Mouse (Mus musculus) hindbrain, embryonic 14.5 days (tissue): ENCODE results near the gene Pcyox1. TPM values are rescaled to one million over a fixed set of nuclear protein-coding genes. Genes with fewer than 3 reads are reported as not detected.

Experiments used
- ATAC-seq: fragments of 200-750 bp; cut with Nextera tagmentation; 2 replicates; pipeline ENCODE4 v1.8.0; 2017; ENCODE audit warnings: moderate number of reproducible peaks, mild to moderate bottlenecking, moderate TSS enrichment, moderate library complexity; ENCODE audit not compliant: low FRiP score
- DNase-seq: peaks from one replicate; pipeline ENCODE4 v3.0.0-alpha.2; 2015; ENCODE audit warnings: low spot score
- H3K27ac ChIP-seq: fragments of 300-500 bp; sonication (generic); 2 replicates; pipeline ENCODE4 v1.5.1; 2014; ENCODE audit warnings: mild to moderate bottlenecking, moderate library complexity
- H3K27me3 ChIP-seq: fragments of 300-500 bp; sonication (generic); 2 replicates; pipeline ENCODE4 v1.6.1; 2014; ENCODE audit warnings: mild to moderate bottlenecking, low read length, mixed read lengths; ENCODE audit not compliant: control insufficient read depth, insufficient read depth
- H3K36me3 ChIP-seq: fragments of 300-500 bp; sonication (generic); replicated peaks from 2 replicates; pipeline ENCODE4 v1.6.1; 2014; ENCODE audit not compliant: control insufficient read depth, insufficient read depth
- H3K4me1 ChIP-seq: fragments of 300-500 bp; sonication (generic); replicated peaks from 2 replicates; pipeline ENCODE4 v1.6.1; 2014; ENCODE audit warnings: antibody characterized with exemption, low read length, mixed read lengths; ENCODE audit not compliant: control insufficient read depth, insufficient read depth
- H3K4me2 ChIP-seq: fragments of 300-500 bp; sonication (generic); replicated peaks from 2 replicates; pipeline ENCODE4 v1.6.1; 2014; ENCODE audit warnings: mild to moderate bottlenecking, moderate library complexity
- H3K4me3 ChIP-seq: fragments of 300-500 bp; sonication (generic); replicated peaks from 2 replicates; pipeline ENCODE4 v1.5.1; 2014; ENCODE audit warnings: mild to moderate bottlenecking, low read length
- H3K9ac ChIP-seq: fragments of 300-500 bp; sonication (generic); 2 replicates; pipeline ENCODE4 v1.6.1; 2014
- H3K9me3 ChIP-seq: fragments of 300-500 bp; sonication (generic); 2 replicates; pipeline ENCODE4 v1.6.1; 2016; ENCODE audit warnings: low read length; ENCODE audit not compliant: control insufficient read depth
- WGBS: fragments of 180-500 bp; shearing (Covaris S2); extraction: QIAGEN DNeasy Blood & Tissue Kit; methylation state at CpG from one replicate; pipeline ENCODE4 v1.1.7; 2014; 5-methylcytosine and 5-hydroxymethylcytosine counted together
- polyA plus RNA-seq: library from polyadenylated mRNA; unstranded; fragments of >200 nt; fragmentation: Nextera tagmentation; extraction: Ambion mirVana; gene quantifications from 2 replicates; pipeline ENCODE4 v1.2.1, GENCODE M21; 2014

Gene Pcyox1
- polyA plus RNA-seq, 1 experiment from 2014 or later = 99.9 TPM

DNA sequence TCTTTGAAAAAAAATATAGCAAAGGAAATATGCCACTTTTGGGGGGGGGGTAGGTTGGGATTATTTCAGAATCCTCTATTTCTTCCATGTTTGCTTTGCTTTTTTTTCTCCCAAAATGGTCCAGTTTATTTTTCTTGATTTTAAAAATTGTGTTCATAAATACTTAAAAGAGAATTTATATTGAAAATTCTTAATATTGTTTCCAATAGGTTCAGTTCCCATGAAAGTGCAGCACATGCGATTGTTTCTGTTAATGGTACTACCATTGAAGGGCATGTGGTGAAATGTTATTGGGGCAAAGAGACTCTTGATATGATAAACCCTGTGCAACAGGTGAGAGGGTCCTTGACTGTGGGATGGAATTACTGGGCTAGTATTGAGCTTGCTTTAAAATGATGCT is 29.4 kb upstream of the Pcyox1 start, which contains the start of gene Gm44790:
Gene Gm44790, plus strand, starts transcription at position 301 of the 400 bp plus-strand sequence.
- no peak for DNase-seq
- ATAC-seq = no peak
- Histone ChIP-seq H3K27me3 (no peaks in the 10 kb centered on the region), H3K4me3 (no peak within 1 kb of the TSS), H3K9ac (no peak within 1 kb of the TSS), H3K36me3 (peaks cover 92% of the 10 kb centered on the region), H3K4me1 (no peaks in the 10 kb centered on the region), H3K27ac (no peak within 1 kb of the TSS), H3K4me2 (no peak within 1 kb of the TSS), H3K9me3 (no peaks in the 10 kb centered on the region)
- whole genome bisulfite sequencing = 93% methylated on average over 1 of the region's 1 CpGs

DNA sequence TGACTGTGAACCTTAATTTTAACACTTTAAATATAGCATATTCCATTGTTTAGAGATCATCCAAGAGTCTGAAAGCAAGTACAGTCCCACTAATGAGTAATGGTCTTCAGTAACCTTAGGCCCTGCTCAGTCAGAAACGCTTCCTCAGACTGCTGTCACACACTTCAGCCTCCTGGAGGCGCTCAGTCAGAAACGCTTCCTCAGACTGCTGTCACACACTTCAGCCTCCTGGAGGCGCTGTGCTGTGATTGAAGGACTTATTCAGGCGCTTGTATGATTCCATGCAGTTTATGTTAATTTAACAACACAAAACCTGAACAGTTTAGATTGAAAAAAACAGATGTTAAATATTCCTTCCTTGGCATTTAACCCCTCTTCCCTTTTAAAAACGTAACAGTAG is 23.5 kb upstream of the Pcyox1 start:
- no peak for DNase-seq

DNA sequence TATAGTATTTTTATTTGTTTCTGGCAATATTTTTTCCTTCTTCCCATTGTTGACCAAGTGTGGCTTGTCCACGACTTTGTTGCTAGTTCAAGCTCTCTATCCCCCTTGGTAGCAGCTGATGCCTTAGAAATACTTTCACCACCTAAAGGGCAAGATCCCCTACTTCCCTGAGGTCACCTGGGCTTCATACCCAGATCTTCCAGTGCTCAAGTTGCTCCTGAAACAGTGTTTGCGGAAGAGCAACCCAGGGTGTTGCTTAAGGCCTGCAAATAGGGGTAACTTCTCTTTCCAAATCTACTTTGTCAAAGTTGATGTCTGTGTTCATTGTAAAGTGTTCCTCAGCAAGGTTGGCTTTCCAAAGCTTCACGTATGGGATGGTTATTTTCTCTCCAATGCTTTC is 22.3 kb upstream of the Pcyox1 start:
- no peaks in the 10 kb centered on the region for H3K9me3 ChIP-seq
- no peak overlapping the region for H3K27ac ChIP-seq
- H3K36me3 ChIP-seq = peaks cover 88% of the 10 kb centered on the region
- WGBS = 92% methylated on average over 3 of the region's 3 CpGs
- H3K4me1 ChIP-seq = no peaks in the 10 kb centered on the region
- no peaks in the 10 kb centered on the region for H3K27me3 ChIP-seq
- no peak overlapping the region for H3K9ac ChIP-seq
- H3K4me2 ChIP-seq = no peak overlapping the region
- no peak for ATAC-seq
- no peak for DNase-seq
- no peak overlapping the region for H3K4me3 ChIP-seq

More for the DNA sequence above, 23.5 kb upstream of the Pcyox1 start:
- H3K27me3 ChIP-seq = no peaks in the 10 kb centered on the region
- no peaks in the 10 kb centered on the region for H3K4me1 ChIP-seq
- H3K9ac ChIP-seq = no peak overlapping the region
- H3K4me3 ChIP-seq = no peak overlapping the region
- H3K36me3 ChIP-seq = peaks cover 89% of the 10 kb centered on the region
- H3K27ac ChIP-seq = no peak overlapping the region
- ATAC-seq = no peak
- H3K9me3 ChIP-seq = no peaks in the 10 kb centered on the region
- no peak overlapping the region for H3K4me2 ChIP-seq
- WGBS = 73% methylated on average over 6 of the region's 6 CpGs

DNA sequence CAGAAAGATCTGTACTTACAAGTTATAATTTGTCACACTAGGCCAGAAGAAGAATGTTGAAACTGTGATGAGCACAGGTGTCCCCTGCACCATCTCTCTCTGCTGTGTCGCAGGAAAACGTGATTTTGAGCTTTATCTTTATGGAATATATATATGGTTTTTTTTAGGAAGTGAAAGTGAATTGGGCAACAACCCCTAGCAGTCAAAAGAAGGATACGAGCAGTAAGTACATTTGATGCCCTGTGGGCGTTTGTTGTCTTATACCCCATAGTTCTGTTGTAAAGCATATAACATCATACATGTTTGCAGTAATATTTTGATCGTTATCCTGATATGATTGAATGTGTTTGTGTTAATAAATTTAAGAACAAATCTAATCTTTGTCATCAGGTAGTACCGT is 21.8 kb upstream of the Pcyox1 start:
- 94% methylated on average over 6 of the region's 6 CpGs for WGBS
- Histone ChIP-seq H3K4me1 (no peaks in the 10 kb centered on the region), H3K36me3 (peaks cover 90% of the 10 kb centered on the region), H3K27ac (no peak overlapping the region), H3K4me3 (no peak overlapping the region), H3K4me2 (no peak overlapping the region), H3K9ac (no peak overlapping the region), H3K27me3 (no peaks in the 10 kb centered on the region), H3K9me3 (no peaks in the 10 kb centered on the region)
- ATAC-seq = no peak
- no peak for DNase-seq

DNA sequence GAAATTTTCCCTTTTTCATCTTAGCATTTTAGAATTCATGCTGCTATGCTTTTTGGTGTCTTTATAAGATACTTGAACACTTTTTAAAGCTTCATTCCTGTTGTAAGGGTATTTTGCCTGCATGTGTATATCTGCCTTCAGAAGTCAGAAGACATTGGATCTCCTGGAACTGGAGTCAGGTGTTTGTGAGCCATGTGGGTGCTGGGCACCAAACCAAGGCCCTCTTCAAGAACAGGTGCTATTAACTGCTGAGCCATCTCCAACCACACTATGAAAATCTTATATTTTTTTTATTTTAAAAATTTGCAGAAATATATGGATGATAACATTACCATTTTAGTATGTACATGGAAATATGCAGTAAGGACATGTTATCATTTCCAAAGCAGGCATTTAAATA is 9.4 kb upstream of the Pcyox1 start:
- peaks cover 31% of the 10 kb centered on the region for H3K4me1 ChIP-seq

DNA sequence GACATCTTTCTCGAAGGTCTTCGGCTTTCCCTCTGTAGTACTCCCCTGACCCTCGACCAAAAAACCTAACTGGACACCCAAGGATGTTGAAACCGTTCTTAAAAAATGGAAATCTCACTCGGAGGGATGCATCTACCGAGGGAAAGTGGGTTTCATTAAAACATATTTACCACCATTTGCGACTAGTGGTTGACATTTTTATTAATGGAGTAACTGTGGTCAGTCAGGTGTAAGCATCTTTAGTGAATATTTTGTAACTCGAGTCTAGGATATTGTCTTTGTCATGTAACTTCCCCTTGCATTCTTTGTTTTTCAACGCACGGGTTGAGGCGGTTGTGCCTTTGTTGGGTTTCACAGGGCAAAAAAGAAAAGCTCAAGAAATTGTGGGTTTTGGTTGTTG is 8.0 kb upstream of the Pcyox1 start:
- Histone ChIP-seq H3K9ac (peak overlapping the region; percentile 100), H3K9me3 (no peaks in the 10 kb centered on the region), H3K27me3 (no peaks in the 10 kb centered on the region), H3K4me3 (peak overlapping the region; percentile 88), H3K27ac (peak overlapping the region; percentile 100), H3K4me2 (peak overlapping the region; percentile 81), H3K4me1 (peaks cover 26% of the 10 kb centered on the region), H3K36me3 (peaks cover 28% of the 10 kb centered on the region)
- DNase-seq (peak; percentile 46), ATAC-seq (no peak)
- under 1% methylated on average over 11 of the region's 11 CpGs for whole genome bisulfite sequencing

More for the DNA sequence above, 9.4 kb upstream of the Pcyox1 start:
- ATAC-seq = no peak
- Histone ChIP-seq H3K4me3 (peak overlapping the region; percentile 88), H3K27ac (no peak overlapping the region), H3K36me3 (peaks cover 28% of the 10 kb centered on the region), H3K9me3 (no peaks in the 10 kb centered on the region), H3K4me2 (peak overlapping the region; percentile 81), H3K27me3 (no peaks in the 10 kb centered on the region), H3K9ac (peak overlapping the region; percentile 100)
- no peak for DNase-seq

DNA sequence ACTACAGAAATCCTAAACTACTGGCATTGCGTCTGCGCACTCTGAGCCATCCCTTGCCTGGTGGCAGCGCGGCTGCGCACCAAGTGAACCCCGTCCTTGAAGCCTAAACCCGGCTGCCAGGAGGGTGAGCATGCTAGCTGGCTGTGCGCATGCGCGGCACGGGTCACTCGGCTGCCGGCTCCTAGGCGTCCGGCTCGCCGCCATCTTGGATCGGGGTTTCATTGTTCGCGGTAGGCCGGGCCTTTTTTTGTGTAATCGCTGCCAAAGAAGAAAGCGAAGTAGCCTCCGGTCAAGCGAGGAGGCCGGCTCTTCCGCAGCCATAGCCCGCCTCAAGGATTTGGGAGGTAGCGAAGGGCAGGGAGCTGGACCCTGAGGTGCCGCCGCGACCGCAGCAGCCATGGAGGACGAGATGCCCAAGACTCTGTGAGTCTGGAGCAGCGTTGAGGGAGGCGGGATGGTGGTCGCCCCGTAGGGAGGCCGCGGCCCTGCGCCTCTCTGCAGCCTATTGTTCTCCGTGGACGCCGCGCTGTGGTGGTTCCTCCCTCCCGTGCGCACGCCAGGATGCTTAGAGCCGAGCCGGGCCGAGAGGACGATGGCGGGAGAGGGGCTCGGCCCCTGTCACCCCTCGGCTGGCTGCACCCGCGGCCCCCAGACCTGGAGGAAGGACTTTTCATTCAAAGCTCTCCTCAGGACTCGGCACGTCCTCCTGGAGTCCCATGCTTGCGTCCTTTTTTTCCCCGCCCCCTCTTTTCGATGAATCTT is 7.3 kb upstream of the Pcyox1 start, which contains the start of gene Tia1:
Gene Tia1, plus strand, starts transcription at position 120 of the 762 bp plus-strand sequence.
- peak within 1 kb of the TSS; percentile 100 for H3K27ac ChIP-seq
- H3K4me3 ChIP-seq = peak within 1 kb of the TSS; percentile 88
- under 1% methylated on average over 60 of the region's 62 CpGs for WGBS
- H3K4me1 ChIP-seq = peaks cover 19% of the 10 kb centered on the region
- no peaks in the 10 kb centered on the region for H3K27me3 ChIP-seq
- DNase-seq = peak; percentile 97
- no peaks in the 10 kb centered on the region for H3K9me3 ChIP-seq
- H3K9ac ChIP-seq = peak within 1 kb of the TSS; percentile 100
- peak within 1 kb of the TSS; percentile 81 for H3K4me2 ChIP-seq
- H3K36me3 ChIP-seq = peaks cover 22% of the 10 kb centered on the region
- peak; percentile 97 for ATAC-seq

DNA sequence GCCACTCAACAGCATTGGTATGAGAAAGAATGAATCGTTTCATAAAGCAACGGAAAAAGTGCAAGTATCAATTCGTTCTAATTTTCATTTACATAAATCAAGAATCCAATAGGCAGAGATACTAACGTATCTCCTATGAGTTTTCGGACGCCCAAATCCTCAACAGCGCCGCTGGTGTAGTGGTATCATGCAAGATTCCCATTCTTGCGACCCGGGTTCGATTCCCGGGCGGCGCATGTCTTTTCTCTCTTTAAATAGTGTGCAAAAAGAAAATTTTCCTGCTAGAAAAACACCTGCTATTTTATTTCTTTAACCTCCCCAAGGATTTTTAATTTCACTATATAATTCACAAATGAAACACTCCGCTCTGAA is 6.8 kb upstream of the Pcyox1 start:
- H3K4me3 ChIP-seq = peak overlapping the region; percentile 88
- peaks cover 18% of the 10 kb centered on the region for H3K36me3 ChIP-seq
- H3K9me3 ChIP-seq = no peaks in the 10 kb centered on the region
- H3K4me1 ChIP-seq = peaks cover 19% of the 10 kb centered on the region
- DNase-seq = peak; percentile 97
- WGBS = under 1% methylated on average over 15 of the region's 15 CpGs
- H3K4me2 ChIP-seq = peak overlapping the region; percentile 81
- H3K27ac ChIP-seq = peak overlapping the region; percentile 100
- H3K9ac ChIP-seq = peak overlapping the region; percentile 100
- H3K27me3 ChIP-seq = no peaks in the 10 kb centered on the region
- peak; percentile 78 for ATAC-seq

DNA sequence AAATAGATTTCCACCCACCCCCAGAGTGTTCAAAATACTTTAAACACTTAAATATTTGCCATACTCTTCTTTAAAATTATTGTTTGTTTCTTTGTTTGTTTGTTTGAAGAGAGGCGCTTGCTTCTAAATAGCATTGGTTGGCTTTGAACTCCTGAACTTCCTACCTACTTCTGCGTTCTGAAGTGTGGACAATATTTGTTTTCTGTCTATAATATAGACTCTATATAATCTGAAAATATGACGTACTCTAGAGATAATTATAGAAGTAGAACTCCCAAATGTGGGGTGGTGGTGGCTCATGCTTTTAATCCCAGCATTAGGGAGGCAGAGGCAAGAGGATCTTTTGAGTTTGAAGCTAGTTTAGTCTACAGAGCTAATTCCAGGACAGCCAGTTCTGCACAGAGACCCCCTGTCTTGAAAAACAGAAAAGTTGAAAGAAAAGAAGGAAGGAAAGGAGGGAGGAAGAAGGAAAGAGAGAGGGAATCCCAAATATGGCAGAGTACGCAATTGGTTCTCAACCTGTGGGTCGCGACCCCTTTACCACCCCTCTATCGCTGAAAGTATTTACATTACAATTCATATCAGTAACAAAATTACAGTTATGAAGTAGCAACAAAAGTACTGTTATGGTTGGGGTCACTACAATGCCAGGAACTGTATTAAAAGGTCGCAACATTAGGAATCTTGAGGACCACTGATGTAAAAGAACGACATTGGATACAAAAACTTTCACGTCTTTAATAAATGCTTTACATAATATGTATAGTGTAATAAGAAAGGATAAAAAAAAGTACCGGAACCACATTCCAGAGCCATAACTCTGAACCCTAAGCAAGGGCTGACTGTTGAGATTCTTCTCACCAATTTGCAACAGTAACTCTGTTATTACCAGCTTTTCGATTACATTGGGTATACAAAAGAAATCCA is 6.0 kb upstream of the Pcyox1 start:
- Histone ChIP-seq H3K9ac (peak overlapping the region; percentile 100), H3K4me3 (peak overlapping the region; percentile 88), H3K27me3 (no peaks in the 10 kb centered on the region), H3K4me2 (peak overlapping the region; percentile 81), H3K36me3 (peaks cover 13% of the 10 kb centered on the region), H3K4me1 (peaks cover 17% of the 10 kb centered on the region), H3K27ac (no peak overlapping the region), H3K9me3 (no peaks in the 10 kb centered on the region)
- no peak for DNase-seq
- no peak for ATAC-seq
- 42% methylated on average over 12 of the region's 12 CpGs for WGBS
